Mouse (Mus musculus) layer of hippocampus, adult 8-10 months (tissue): Measurements from ENCODE around the gene Cmip. TPM values are rescaled to one million over a fixed set of nuclear protein-coding genes. Genes with fewer than 3 reads are reported as not detected.

Source experiments
- DNase-seq, 2 experiments: peaks; one replicate each; pipeline ENCODE4 v3.0.0; 2022; ENCODE audit warnings: low spot score in 2 of 2
- total RNA-seq, 4 experiments: library from RNA; stranded (reverse); gene quantifications; 2 replicates each; pipeline ENCODE4 v1.2.4; 2022

Cmip gene
- total RNA-seq, 4 experiments from 2014 or later = 252 to 278 (median 268) TPM

DNA sequence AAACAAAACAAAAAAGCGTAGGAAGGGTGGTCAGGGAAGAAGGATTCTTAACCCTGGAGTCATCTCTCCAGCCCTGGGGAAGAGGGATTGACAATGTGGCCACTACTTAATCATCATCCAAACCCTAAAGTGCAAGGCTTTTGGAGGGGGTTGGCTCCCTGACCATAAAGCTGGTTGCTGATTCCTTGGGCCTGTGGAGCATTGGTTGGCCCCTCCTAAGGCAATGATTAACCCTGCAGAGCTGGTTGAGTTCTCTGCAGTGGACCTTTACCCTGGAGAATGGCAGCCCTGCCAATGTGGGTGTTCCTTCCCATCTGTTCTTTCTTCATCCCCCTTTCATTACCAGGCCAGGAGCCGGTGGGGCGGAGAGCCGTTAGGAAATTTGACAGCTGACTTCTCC, 90.7 kb downstream of the Cmip start:
- DNase-seq = no peak

DNA sequence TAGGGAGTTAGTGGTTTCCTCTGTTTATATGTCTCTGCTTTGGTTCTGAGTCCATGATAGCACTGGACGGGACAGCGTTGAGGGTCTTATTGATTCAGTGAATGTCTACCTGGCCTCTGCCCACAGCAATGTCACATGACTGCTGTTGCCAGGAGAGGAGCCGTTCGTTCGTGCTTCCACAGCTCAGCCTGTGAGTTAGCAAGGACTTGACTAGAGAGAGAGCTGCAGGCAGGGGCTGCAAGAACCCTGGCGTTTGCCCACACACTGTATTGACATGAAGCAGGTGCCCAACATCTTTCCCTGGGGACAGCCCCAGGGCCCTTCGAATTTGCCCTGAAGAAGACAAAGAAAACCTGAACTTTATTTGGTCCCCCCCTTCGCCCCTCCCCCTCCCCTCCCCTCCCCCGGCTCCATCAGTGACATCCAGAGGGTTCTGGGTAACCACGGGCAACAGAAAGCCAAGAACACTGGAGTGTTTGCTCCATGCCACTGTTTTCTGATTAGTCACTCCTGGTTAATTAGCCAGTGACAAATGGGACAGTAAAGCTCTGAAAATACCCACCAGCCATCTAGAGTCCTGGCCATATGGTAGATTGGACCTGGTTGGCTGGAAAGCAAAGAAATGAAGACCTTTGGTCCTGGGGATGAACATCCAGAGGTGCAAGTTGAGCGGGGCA, 92.0 kb downstream of the Cmip start:
- DNase-seq = no peak

DNA sequence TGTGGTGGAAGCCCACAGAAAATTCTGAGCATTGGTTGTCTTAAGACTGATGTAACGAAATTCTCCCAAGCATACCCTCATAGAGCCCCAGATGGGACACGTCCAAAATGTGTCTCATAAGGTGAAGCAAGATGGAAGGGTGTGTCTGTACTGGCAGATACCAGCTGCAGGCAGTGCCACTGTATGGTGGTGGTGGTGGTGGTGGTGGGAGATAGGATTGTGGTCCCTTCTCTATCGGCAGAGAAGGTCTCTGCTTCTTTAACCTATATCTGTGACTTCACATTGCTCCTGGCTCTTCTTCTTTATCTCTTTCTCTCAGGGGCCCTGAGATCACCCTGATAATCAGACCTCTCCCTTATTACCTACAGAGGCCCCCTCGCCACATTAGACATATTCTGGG, 92.7 kb downstream of the Cmip start:
- DNase-seq = no peak

- DNase-seq = no peak
These were observed 95.2 kb downstream of the Cmip start for GRCm38 (mm10) chr8:117352098-117352497.

DNA sequence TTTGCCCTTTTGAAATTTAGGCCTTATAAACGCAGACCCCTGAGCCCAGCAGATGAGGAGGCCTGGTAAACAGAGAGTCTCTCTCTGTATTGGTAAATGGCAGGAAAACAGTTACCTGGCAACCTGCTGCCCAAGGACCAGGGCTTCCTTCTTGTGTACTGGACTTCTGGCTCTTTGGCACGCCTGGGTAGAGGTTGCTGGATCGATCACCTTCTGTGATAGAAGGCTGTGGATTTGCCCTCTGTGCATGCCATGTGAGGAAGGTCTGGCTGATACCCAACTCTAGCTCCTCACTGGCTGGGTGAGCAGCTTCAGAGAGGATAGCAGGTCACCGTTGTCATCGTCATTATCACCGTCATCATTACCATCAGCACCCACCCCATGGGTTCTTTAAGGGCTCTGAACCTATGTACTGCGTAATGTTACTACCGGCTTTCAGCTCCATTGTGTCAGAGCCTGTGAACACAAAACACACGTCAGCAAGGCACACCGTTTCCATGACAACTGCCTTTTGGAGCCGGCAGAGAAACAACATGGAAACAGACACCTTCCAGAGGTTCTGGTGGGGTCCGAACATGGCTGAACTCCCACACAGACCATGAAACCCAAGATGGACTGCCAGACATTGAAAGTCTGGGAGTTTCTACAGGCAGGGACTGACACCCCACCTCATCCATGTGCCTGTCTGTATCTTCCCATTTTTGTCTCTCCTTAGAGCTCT, 98.4 kb downstream of the Cmip start:
- DNase-seq = no peak

GRCm38 (mm10) chr8:117356109-117356672, 99.3 kb downstream of the Cmip start:
- DNase-seq = no peak

DNA sequence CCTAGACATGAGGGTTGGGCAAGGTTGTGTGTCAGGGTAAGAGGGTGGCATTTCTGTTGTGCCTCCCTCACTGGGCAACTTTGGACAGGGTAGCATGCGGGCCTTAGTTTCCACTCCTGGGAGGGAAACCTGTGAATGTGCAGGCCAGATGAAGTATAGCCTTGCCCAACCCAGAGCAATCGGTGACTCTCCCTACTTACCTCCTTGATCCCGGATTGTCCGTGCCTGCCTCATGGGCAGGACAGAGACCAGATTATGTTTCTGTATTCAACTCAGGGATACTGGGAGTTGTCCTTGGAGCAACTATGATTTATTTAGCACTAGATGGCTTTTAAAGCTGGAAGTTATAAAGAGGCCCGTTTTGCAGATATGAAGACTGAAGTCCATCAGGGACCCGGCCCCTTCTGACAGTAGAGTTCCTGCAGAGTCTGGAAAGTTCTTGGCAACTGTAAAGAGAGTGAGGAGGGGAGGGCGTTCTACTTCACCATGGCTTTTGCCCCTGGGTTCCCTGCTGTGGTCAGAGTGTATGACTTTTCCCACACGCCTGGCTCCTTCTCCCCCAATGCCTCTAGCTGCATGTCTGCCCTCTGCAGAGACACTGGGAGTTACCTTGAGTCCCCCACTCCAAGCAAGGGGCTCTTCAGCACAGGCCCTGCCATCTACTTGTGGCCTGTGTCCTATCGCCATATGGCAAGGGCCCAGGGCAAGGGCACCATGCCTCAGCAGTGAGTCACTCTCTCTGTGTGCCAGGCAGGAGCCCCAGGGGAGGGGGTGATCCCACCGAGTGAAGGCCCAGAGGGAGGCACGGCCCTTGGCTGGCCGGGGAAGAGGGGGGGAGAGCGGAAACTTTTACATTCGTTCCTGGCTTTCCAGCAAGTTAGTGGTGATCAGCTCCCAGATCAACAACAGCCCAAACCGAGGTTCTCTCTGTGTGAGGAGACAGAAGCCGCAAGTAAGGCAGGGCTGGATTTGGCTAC, 100.9 kb downstream of the Cmip start:
- no peak for DNase-seq

DNA sequence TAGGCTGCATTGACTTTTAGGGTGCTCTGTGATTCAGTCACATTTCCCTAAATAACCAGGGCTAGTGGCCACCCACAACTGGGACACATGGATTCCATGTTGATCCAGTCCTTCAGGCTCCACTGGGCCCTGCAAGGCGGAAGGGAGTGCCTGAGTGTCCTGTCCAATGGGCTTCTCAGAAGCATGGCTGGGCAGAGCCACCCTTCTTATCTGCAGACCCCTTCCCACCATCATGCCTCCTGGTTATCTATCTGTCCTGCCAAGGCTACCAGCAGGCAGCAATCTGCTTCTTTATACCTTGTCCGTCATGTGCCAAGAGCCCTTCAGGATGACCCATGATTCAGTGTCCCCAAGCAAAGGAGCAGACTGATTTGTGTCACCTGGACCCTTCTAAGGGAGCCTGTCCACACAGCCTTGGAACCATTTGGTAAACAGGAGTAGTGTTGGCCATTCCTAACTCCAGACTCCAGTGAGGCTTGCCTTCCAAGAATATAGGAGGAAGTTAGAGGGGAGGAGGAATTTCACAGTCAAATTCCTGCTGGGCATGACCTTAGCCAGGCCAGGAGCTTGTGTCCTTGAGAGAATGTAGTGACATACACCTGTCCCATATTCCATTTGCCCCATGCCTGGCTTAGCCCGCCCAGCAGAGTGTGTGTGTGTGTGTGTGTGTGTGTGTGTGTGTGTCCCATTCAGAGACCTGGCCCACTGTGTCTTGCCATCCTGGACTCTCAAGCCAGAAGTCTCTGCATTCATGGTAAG, 103.5 kb downstream of the Cmip start:
- DNase-seq = no peak

- DNase-seq = no peak
These were observed 105.0 kb downstream of the Cmip start for GRCm38 (mm10) chr8:117361595-117362437.

DNA sequence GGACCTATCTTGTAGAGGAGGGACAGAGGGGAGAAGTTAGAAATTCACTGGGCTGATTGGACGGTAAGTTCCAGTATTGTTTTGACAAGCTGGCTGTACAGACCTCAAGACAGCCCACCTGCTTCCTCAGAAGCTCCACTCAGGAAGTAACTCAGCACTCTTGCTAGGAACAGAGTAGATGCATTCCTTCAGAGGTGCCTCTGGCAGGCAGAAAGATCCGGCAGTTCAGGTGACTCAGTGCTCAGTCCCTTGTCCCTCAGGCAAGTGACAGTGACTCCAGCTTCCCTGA, 105.5 kb downstream of the Cmip start:
- DNase-seq = no peak

- DNase-seq = no peak
These were observed 106.4 kb downstream of the Cmip start for GRCm38 (mm10) chr8:117363291-117363690.

GRCm38 (mm10) chr8:117364374-117365160, 107.7 kb downstream of the Cmip start:
- no peak for DNase-seq

DNA sequence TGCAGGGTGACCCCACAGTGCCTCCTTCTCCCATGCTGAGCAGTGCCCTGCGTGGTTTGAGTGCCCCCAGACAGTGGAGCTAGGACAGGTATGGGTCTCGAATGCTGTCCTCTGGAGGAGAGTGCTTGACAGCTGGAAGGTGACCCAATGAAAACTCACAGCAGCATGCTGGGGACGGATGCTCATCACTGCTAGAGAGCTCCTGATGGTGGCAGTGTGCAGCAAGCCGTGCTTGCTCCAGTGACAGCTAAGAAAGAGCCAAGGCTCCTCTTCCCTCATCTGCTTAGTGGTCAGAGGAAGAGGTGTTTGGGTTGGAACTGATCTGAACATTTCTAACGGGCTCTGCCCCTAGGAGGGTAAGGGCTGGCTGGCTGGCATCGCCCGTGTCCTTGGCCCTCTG, 109.6 kb downstream of the Cmip start:
- no peak for DNase-seq

DNA sequence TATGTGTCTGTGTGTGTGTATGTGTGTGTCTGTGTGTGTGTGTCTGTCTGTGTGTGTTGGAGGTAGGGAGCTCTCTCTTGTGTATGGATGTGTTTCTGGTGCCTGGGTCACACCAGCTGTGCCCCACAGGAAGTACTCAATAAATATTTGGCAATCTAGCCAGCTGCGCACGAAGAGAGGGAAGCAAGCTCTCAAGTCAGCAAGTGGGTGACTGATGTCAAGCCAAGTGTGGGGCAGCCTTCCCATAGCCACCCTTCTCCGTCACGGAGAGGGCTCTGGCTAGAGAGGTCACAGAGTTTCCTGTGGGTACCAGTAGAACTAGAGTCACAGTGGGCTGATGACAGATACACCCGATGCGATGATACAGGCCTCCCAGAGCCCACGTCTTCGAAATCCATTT, 110.6 kb downstream of the Cmip start:
- DNase-seq = no peak

GRCm38 (mm10) chr8:117368781-117369180, 111.9 kb downstream of the Cmip start:
- no peak for DNase-seq

GRCm38 (mm10) chr8:117370009-117370408, 113.1 kb downstream of the Cmip start:
- no peak for DNase-seq

GRCm38 (mm10) chr8:117371189-117371588, 114.3 kb downstream of the Cmip start:
- DNase-seq = no peak

DNA sequence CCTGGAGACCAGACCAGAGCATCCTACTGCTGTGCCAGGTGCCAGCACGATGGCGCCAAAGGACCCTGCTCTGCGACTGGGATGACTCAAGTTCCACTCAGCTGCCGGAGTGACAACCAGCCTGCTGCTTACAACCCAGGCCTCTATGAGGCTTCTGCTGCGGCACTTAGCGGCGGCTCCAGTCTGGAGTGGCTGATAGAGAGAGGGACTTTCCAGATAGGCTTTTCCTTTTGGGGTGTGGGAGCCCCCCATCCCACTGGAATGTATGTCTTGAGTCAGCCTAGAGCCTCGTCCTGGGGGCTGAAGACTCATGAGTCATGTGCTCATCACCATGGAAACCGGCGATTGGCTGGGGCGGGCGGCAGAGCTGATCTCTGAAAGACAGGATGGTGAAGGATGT, 115.2 kb downstream of the Cmip start:
- DNase-seq = peak; percentile 58 to 60

- no peak for DNase-seq
These were observed 116.2 kb downstream of the Cmip start for GRCm38 (mm10) chr8:117373001-117373428.
